Mouse (Mus musculus) embryonic facial prominence, embryonic 10.5 days (tissue): ENCODE data around the gene Wdr93. TPM values are rescaled to one million over a fixed set of nuclear protein-coding genes. Genes with fewer than 3 reads are reported as not detected.
A peak's percentile ranks its signal among the peaks of the same experiment; 100 is the strongest.
"Not testable (repeated sequence)": the region's sequence is repeated elsewhere in the genome, so short reads cannot be mapped to it uniquely, and the experiment has no call there.

Experiments
- DNase-seq: peaks from one replicate; pipeline ENCODE4 v3.0.0-alpha.2; 2017; ENCODE audit warnings: low spot score
- H3K27ac ChIP-seq: fragments of 300-500 bp; sonication (generic); replicated peaks from 2 replicates; pipeline ENCODE4 v1.5.1; 2016; ENCODE audit warnings: mild to moderate bottlenecking
- H3K27me3 ChIP-seq: fragments of 300-500 bp; sonication (generic); replicated peaks from 2 replicates; pipeline ENCODE4 v1.6.1; 2016; ENCODE audit warnings: low read depth, mild to moderate bottlenecking; ENCODE audit not compliant: poor library complexity, severe bottlenecking
- H3K36me3 ChIP-seq: fragments of 300-500 bp; sonication (generic); replicated peaks from 2 replicates; pipeline ENCODE4 v1.6.1; 2016; ENCODE audit warnings: mild to moderate bottlenecking, moderate library complexity
- H3K4me1 ChIP-seq: fragments of 300-500 bp; sonication (generic); 2 replicates; pipeline ENCODE4 v1.6.1; 2016
- H3K4me3 ChIP-seq: fragments of 300-500 bp; sonication (generic); 2 replicates; pipeline ENCODE4 v1.5.1; 2016; ENCODE audit warnings: mild to moderate bottlenecking, moderate library complexity
- H3K9me3 ChIP-seq: fragments of 300-500 bp; sonication (generic); 2 replicates; pipeline ENCODE4 v1.6.1; 2016; ENCODE audit warnings: mild to moderate bottlenecking
- WGBS: fragments of 180-500 bp; shearing (Covaris S2); methylation state at CpG from one replicate; pipeline ENCODE4 v1.1.7; 2016; 5-methylcytosine and 5-hydroxymethylcytosine counted together
- polyA plus RNA-seq: library from polyadenylated mRNA; unstranded; fragments of >200 nt; fragmentation: Nextera tagmentation; extraction: Ambion mirVana; gene quantifications from 2 replicates; pipeline ENCODE4 v1.2.1, GENCODE M21; 2016

Gene Wdr93
- polyA plus RNA-seq, 1 experiment from 2014 or later, result 0.45 TPM

GRCm38 (mm10) chr7:79789812-79790211 is 46.8 kb downstream of the Wdr93 start:
- H3K27ac ChIP-seq, DNase-seq, H3K9me3 ChIP-seq, H3K36me3 ChIP-seq, H3K4me3 ChIP-seq: not testable (repeated sequence)
- H3K4me1 ChIP-seq, result peaks cover 31% of the 10 kb centered on the region
- H3K27me3 ChIP-seq, result peaks cover 85% of the 10 kb centered on the region
- WGBS, result 23% methylated on average over 2 of the region's 2 CpGs

DNA sequence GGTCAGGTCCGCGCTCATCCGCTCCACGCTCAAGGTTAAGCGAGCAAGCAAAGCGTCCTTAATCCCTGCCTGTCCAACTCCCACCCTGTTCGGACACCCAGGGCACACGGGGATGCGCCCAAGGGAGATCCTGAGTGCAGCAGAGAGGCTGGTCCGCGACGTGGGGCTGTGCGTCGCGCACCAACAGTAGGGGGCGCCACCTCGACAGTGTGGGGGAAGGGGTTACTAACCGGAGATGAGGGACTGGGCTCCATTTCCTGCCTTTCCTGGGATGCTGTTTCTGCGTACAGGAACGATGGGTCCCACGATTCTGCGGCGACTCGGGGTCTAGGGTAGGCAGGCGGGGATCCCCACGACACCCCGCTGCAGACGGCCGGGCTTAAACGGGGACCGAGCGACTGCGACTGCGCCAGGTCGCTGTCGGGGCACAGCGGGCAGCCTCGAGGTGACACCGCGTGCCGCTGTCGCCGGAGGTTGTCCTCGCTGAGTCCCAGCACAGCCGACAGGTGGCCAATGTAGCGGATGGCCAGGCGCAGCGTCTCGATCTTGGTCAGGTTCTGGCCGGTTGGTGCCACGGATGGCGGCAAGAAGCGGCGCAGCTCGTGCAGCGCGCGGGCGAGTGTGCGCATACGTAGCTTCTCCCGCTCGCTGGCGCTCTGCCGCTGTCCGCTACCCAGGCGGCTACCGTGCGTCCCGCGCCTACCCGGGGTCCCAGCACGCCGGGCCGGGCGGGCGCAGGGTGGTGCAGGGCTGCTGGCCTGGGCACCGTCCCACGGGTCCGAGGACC is 49.9 kb downstream of the Wdr93 start:
- peaks cover 95% of the 10 kb centered on the region for H3K27me3 ChIP-seq

GRCm38 (mm10) chr7:79793688-79794087 is 50.7 kb downstream of the Wdr93 start, which contains the start of gene Mesp1:
Gene Mesp1 (minus strand): TSS chr7:79793788.
- H3K36me3 ChIP-seq, result no peaks in the 10 kb centered on the region
- peaks cover 90% of the 10 kb centered on the region for H3K27me3 ChIP-seq
- no peaks in the 10 kb centered on the region for H3K9me3 ChIP-seq
- 78% methylated on average over 6 of the region's 6 CpGs for WGBS
- H3K4me3 ChIP-seq, result peak within 1 kb of the TSS; percentile 60
- peak within 1 kb of the TSS; percentile 69; the same call in 1 of the 2 replicates for H3K27ac ChIP-seq
- DNase-seq, result no peak
- H3K4me1 ChIP-seq, result peaks cover 49% of the 10 kb centered on the region

More for the DNA sequence above, 49.9 kb downstream of the Wdr93 start:
- Histone ChIP-seq H3K4me1 (peaks cover 41% of the 10 kb centered on the region), H3K9me3 (no peaks in the 10 kb centered on the region), H3K36me3 (no peaks in the 10 kb centered on the region), H3K4me3 (peak overlapping the region; percentile 60), H3K27ac (peak overlapping the region; percentile 69; the same call in 1 of the 2 replicates)
- peak; percentile 71 for DNase-seq
- under 1% methylated on average over 80 of the region's 80 CpGs for WGBS

DNA sequence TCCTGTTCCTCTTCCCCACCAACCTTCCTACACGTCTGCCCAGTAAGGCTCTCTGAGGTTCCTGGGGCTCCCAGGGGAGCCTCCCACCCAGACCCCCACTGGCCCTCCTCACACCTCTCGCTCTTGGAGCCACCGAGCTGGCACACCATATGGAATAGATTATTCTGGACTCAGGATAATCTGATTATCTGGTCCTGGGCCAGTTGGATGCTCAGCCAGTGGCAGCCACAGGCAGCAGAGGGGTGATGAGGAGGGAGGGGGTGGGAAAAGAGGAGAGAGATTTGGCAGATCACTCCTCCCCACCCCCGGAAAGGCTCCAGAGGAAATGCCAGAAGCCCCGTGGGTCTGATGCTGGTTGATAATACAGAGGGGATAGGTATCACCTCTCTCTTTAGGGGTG is 55.6 kb downstream of the Wdr93 start:
- peak; percentile 50 for DNase-seq
- peaks cover 62% of the 10 kb centered on the region for H3K27me3 ChIP-seq
- peaks cover 47% of the 10 kb centered on the region for H3K4me1 ChIP-seq
- no peak overlapping the region for H3K27ac ChIP-seq
- no peaks in the 10 kb centered on the region for H3K36me3 ChIP-seq
- H3K4me3 ChIP-seq, result no peak overlapping the region
- WGBS, result 21% methylated on average over 5 of the region's 5 CpGs
- no peaks in the 10 kb centered on the region for H3K9me3 ChIP-seq

DNA sequence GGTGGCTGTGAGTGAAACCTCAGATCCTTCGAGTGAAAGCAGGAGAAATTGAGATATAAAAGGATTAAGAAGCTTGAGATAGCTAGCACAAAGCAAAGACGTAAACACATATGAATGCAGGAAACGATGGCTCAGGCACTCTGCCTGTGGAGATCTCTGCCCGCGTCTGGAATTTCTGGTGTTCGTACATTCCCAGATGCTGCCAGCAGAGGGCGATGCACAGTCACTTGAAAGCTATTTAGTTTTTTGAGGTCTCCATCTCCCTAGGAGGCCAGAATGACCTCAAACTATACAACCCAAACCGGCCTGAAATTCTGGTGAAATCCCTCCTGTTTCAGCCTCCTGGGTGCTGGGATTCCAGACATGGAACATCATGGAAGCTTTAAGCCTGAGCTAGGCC is 56.1 kb downstream of the Wdr93 start:
- DNase-seq, result peak; percentile 88
- no peaks in the 10 kb centered on the region for H3K9me3 ChIP-seq
- H3K27ac ChIP-seq, result no peak overlapping the region
- H3K36me3 ChIP-seq, result no peaks in the 10 kb centered on the region
- H3K27me3 ChIP-seq, result peaks cover 57% of the 10 kb centered on the region
- H3K4me1 ChIP-seq, result peaks cover 46% of the 10 kb centered on the region
- no peak overlapping the region for H3K4me3 ChIP-seq
- WGBS, result 4% methylated on average over 8 of the region's 8 CpGs

GRCm38 (mm10) chr7:79799506-79799905 is 56.5 kb downstream of the Wdr93 start:
- 68% methylated on average over 6 of the region's 6 CpGs for WGBS
- peaks cover 53% of the 10 kb centered on the region for H3K27me3 ChIP-seq
- H3K36me3 ChIP-seq, result no peaks in the 10 kb centered on the region
- H3K4me1 ChIP-seq, result peaks cover 46% of the 10 kb centered on the region
- no peak for DNase-seq
- peak overlapping the region; percentile 66; the same call in 1 of the 2 replicates for H3K27ac ChIP-seq
- no peaks in the 10 kb centered on the region for H3K9me3 ChIP-seq
- no peak overlapping the region for H3K4me3 ChIP-seq

DNA sequence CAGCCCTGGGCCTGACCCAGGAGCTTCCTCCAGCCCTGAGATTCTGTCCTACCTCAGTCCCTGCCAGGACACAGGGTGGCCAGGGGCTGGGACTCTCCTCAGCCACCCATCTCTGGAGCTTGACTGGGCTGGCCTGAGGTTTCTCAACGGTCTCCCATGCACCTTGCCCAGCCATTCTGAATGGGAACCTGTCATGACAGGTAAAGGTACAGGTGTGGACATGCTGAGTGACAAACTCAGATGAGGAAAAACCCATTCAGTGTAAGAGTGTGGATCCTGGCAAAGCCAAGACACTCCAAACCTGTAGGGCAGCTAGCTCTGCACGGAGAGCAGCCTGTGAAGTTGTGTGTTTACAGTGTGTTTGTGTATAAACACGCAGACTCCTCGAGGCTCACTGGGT is 57.4 kb downstream of the Wdr93 start:
- 81% methylated on average over 4 of the region's 4 CpGs for WGBS
- H3K9me3 ChIP-seq, result no peaks in the 10 kb centered on the region
- H3K27me3 ChIP-seq, result peaks cover 44% of the 10 kb centered on the region
- peaks cover 46% of the 10 kb centered on the region for H3K4me1 ChIP-seq
- no peak overlapping the region for H3K27ac ChIP-seq
- no peaks in the 10 kb centered on the region for H3K36me3 ChIP-seq
- no peak overlapping the region for H3K4me3 ChIP-seq
- DNase-seq, result no peak

GRCm38 (mm10) chr7:79801391-79801790 is 58.4 kb downstream of the Wdr93 start:
- no peaks in the 10 kb centered on the region for H3K36me3 ChIP-seq
- peaks cover 46% of the 10 kb centered on the region for H3K4me1 ChIP-seq
- WGBS, result 79% methylated on average over 11 of the region's 11 CpGs
- no peak for DNase-seq
- H3K9me3 ChIP-seq, result no peaks in the 10 kb centered on the region
- H3K27ac ChIP-seq, result no peak overlapping the region
- no peak overlapping the region for H3K4me3 ChIP-seq
- peaks cover 34% of the 10 kb centered on the region for H3K27me3 ChIP-seq

- WGBS, result 61% methylated on average over 5 of the region's 5 CpGs
- Histone ChIP-seq H3K36me3 (no peaks in the 10 kb centered on the region), H3K4me3 (no peak overlapping the region), H3K27ac (no peak overlapping the region; the same call in 1 of the 2 replicates), H3K27me3 (peaks cover 29% of the 10 kb centered on the region), H3K9me3 (no peaks in the 10 kb centered on the region), H3K4me1 (peaks cover 44% of the 10 kb centered on the region)
- DNase-seq, result no peak
Measured at GRCm38 (mm10) chr7:79802037-79802436, 59.1 kb downstream of the Wdr93 start.

DNA sequence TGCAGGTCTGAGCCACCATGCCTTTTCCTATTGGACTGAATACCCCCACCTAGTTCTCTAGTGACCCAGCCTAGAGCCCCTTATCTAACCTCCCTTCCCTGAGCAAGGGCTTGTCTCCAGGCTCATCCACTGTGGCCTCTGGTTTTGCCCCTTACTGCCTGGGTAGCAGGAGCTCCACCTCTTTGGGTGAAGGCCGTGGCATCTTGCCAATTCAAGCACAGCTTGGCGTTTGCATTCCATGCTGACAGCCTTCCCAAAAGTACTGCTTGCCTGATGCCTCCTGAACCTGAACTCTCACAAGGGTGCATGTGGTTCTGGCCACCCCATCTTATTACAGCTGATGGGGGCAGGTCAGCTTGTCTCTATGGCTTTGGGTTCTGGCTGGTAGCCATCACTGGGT is 60.9 kb downstream of the Wdr93 start:
- H3K36me3 ChIP-seq, result no peaks in the 10 kb centered on the region
- peaks cover 18% of the 10 kb centered on the region; the same call in 1 of the 2 replicates for H3K27me3 ChIP-seq
- no peaks in the 10 kb centered on the region for H3K9me3 ChIP-seq
- no peak overlapping the region for H3K4me3 ChIP-seq
- peaks cover 26% of the 10 kb centered on the region for H3K4me1 ChIP-seq
- no peak overlapping the region for H3K27ac ChIP-seq
- WGBS, result 81% methylated on average over 2 of the region's 2 CpGs
- no peak for DNase-seq

GRCm38 (mm10) chr7:79808561-79808960 is 65.6 kb downstream of the Wdr93 start:
- DNase-seq, result no peak
- 81% methylated on average over 7 of the region's 7 CpGs for WGBS
- H3K27me3 ChIP-seq, result peaks cover 36% of the 10 kb centered on the region
- H3K4me1 ChIP-seq, result peaks cover 9% of the 10 kb centered on the region
- H3K27ac ChIP-seq, result no peak overlapping the region
- no peak overlapping the region for H3K4me3 ChIP-seq
- H3K9me3 ChIP-seq, result no peaks in the 10 kb centered on the region
- no peaks in the 10 kb centered on the region for H3K36me3 ChIP-seq

GRCm38 (mm10) chr7:79810611-79811506 is 67.9 kb downstream of the Wdr93 start, which contains the start of gene Mesp2:
Gene Mesp2 (plus strand): TSS chr7:79810727.
- H3K27ac ChIP-seq, result peak within 1 kb of the TSS; percentile 41
- peaks cover 36% of the 10 kb centered on the region for H3K27me3 ChIP-seq
- H3K4me3 ChIP-seq, result peak within 1 kb of the TSS; percentile 56
- 20% methylated on average over 71 of the region's 71 CpGs for whole genome bisulfite sequencing
- H3K36me3 ChIP-seq, result no peaks in the 10 kb centered on the region
- H3K9me3 ChIP-seq, result no peaks in the 10 kb centered on the region
- H3K4me1 ChIP-seq, result peaks cover 9% of the 10 kb centered on the region
- peak; percentile 82 for DNase-seq
